Mouse (Mus musculus): ENCODE measurements at regions not wholly inside any gene's neighbourhood (a gene's known extent, or its start where the extent isn't known, plus 50 kb on each side); places are given as distances from the start of the nearest gene placed in this dataset.

DNA sequence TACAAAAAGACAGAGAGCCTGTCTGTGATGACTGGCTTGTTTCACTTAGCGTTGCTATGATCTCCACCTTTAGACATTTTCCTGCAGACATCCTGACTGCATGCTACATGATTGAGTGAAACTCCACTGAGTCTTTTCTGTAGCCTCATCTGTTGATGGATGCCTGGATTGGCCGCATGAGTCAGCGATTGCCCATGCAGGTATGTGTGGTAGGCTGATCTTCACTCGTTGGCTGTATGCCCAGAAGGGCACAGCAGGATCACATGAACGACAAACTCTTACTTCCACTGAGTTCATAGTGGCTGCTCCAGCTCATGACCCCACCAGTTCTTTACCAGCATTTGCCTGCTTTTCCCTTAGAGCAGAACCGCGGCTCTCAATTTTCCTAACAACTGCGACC, 266.6 kb upstream of the Adamts16 start:
- TF ChIP-seq CTCF (IDR thresholded peaks at IDR 0.05; ENCODE audit: borderline replicate concordance, extremely low read depth, insufficient read depth, insufficient read length) (no peak), POLR2A (IDR thresholded peaks at IDR 0.05; ENCODE audit: borderline replicate concordance, extremely low read depth, insufficient read depth, insufficient read length, poor library complexity, severe bottlenecking) (no peak)
